Mouse (Mus musculus) CH12.LX (cell line): ENCODE results near the gene Slc27a4. TPM values are rescaled to one million over a fixed set of nuclear protein-coding genes. Genes with fewer than 3 reads are reported as not detected.
A peak's percentile ranks its signal among the peaks of the same experiment; 100 is the strongest.

Source experiments
- DNase-seq: peaks from one replicate; pipeline ENCODE4 v3.0.0-alpha.2; 2013; ENCODE audit errors: extremely low read depth
- H3K27ac ChIP-seq: 2 replicates; pipeline ENCODE4 v1.5.1; 2012; ENCODE audit warnings: low read depth, mild to moderate bottlenecking, control low read depth, moderate library complexity; ENCODE audit not compliant: insufficient read depth
- H3K27me3 ChIP-seq: replicated peaks from 2 replicates; pipeline ENCODE3; 2012; ENCODE audit warnings: inconsistent platforms
- H3K36me3 ChIP-seq, 2 experiments: replicated peaks in 1 of 2; 2 replicates each; pipeline versions ENCODE3 to v1.6.1; 2012; ENCODE audit warnings: inconsistent platforms in 1 of 2, low read length in 1 of 2, mild to moderate bottlenecking in 1 of 2, mixed read lengths in 1 of 2, moderate library complexity in 1 of 2; ENCODE audit not compliant: control insufficient read depth in 1 of 2, insufficient read depth in 1 of 2
- H3K4me1 ChIP-seq, 2 experiments: 2 replicates each; pipeline ENCODE4 v1.6.1; 2012; ENCODE audit warnings: inconsistent platforms in 1 of 2, moderate library complexity in 1 of 2; ENCODE audit not compliant: insufficient read depth in 2 of 2, control insufficient read depth in 1 of 2
- H3K4me2 ChIP-seq: 2 replicates; pipeline ENCODE4 v1.6.1; 2012; ENCODE audit warnings: low read depth, mild to moderate bottlenecking, control low read depth; ENCODE audit not compliant: poor library complexity, insufficient read depth, severe bottlenecking
- H3K4me3 ChIP-seq, 3 experiments: fragments of 150-350 bp in 1 of 3; sonication (generic) in 1 of 3; replicated peaks in 1 of 3; 2 replicates each; pipeline versions ENCODE3 to v1.5.1; 2011 to 2012; ENCODE audit warnings: low read depth in 2 of 3, low read length in 2 of 3, mild to moderate bottlenecking in 2 of 3, moderate library complexity in 2 of 3, control low read depth in 1 of 3, improper control_type of control experiment in 1 of 3, inconsistent platforms in 1 of 3, mixed read lengths in 1 of 3; ENCODE audit not compliant: poor library complexity in 1 of 3
- H3K79me2 ChIP-seq: replicated peaks from 2 replicates; pipeline ENCODE4 v1.6.1; 2012; ENCODE audit warnings: mild to moderate bottlenecking, moderate library complexity; ENCODE audit not compliant: control insufficient read depth, poor library complexity, insufficient read depth, severe bottlenecking; ENCODE audit errors: extremely low read depth
- H3K9ac ChIP-seq: 2 replicates; pipeline ENCODE4 v1.6.1; 2012; ENCODE audit warnings: low read depth, mild to moderate bottlenecking, control low read depth, moderate library complexity; ENCODE audit not compliant: insufficient read depth
- H3K9me3 ChIP-seq: replicated peaks from 2 replicates; pipeline ENCODE3; 2012; ENCODE audit warnings: low read length, inconsistent platforms, mixed read lengths
- CHD1 ChIP-seq: IDR thresholded peaks from 2 replicates; pipeline ENCODE4 v1.6.1; 2012; ENCODE audit warnings: low read depth, low read length, improper control_type of control experiment, inconsistent platforms
- CHD2 ChIP-seq: IDR thresholded peaks from 2 replicates; pipeline ENCODE4 v1.6.1; 2011; ENCODE audit warnings: low read length, improper control_type of control experiment
- CTCF ChIP-seq, 2 experiments: IDR thresholded peaks in 1 of 2; conservative IDR thresholded peaks in 1 of 2; 2 replicates each; pipeline ENCODE4 v1.5.1; 2011 to 2012; ENCODE audit warnings: low read depth in 2 of 2, low read length in 2 of 2, improper control_type of control experiment in 1 of 2, inconsistent platforms in 1 of 2, mild to moderate bottlenecking in 1 of 2, moderate library complexity in 1 of 2
- ELF1 ChIP-seq: IDR thresholded peaks from 2 replicates; pipeline ENCODE4 v1.6.1; 2014; ENCODE audit warnings: low read depth, mild to moderate bottlenecking, inconsistent platforms, low read length, improper control_type of control experiment
- EP300 ChIP-seq: IDR thresholded peaks from 2 replicates; pipeline ENCODE4 v1.6.1; 2011; ENCODE audit warnings: low read length, improper control_type of control experiment
- GABPA ChIP-seq: IDR thresholded peaks from 2 replicates; pipeline ENCODE4 v1.6.1; 2012; ENCODE audit warnings: low read depth, low read length, improper control_type of control experiment, inconsistent platforms; ENCODE audit not compliant: insufficient replicate concordance
- JUN ChIP-seq: IDR thresholded peaks from 2 replicates; pipeline ENCODE4 v1.6.1; 2011; ENCODE audit warnings: low read depth, mild to moderate bottlenecking, low read length, improper control_type of control experiment, moderate library complexity; ENCODE audit not compliant: insufficient read depth
- JUND ChIP-seq: conservative IDR thresholded peaks from 2 replicates; pipeline ENCODE4 v1.6.1; 2011; ENCODE audit warnings: low read depth, low read length, improper control_type of control experiment
- KAT2A ChIP-seq: IDR thresholded peaks from 2 replicates; pipeline ENCODE4 v1.6.1; 2012; ENCODE audit warnings: low read length, improper control_type of control experiment, inconsistent platforms; ENCODE audit not compliant: insufficient replicate concordance
- MAX ChIP-seq: IDR thresholded peaks from 2 replicates; pipeline ENCODE4 v1.6.1; 2011; ENCODE audit warnings: low read length, improper control_type of control experiment
- MAZ ChIP-seq: IDR thresholded peaks from 2 replicates; pipeline ENCODE4 v1.6.1; 2012; ENCODE audit warnings: low read depth, mild to moderate bottlenecking, inconsistent platforms, low read length, improper control_type of control experiment, moderate library complexity
- MXI1 ChIP-seq: IDR thresholded peaks from 2 replicates; pipeline ENCODE4 v1.6.1; 2011; ENCODE audit warnings: mild to moderate bottlenecking, low read depth, low read length, improper control_type of control experiment
- MYC ChIP-seq: IDR thresholded peaks from 2 replicates; pipeline ENCODE4 v1.6.1; 2011; ENCODE audit warnings: low read depth, mild to moderate bottlenecking, improper control_type of control experiment, low read length
- NELFE ChIP-seq: IDR thresholded peaks from 2 replicates; pipeline ENCODE4 v1.6.1; 2011; ENCODE audit warnings: low read depth, low read length, improper control_type of control experiment
- NRF1 ChIP-seq: IDR thresholded peaks from 2 replicates; pipeline ENCODE4 v1.6.1; 2014; ENCODE audit warnings: low read depth, mild to moderate bottlenecking, inconsistent platforms, low read length, improper control_type of control experiment, moderate library complexity
- PAX5 ChIP-seq: IDR thresholded peaks from 2 replicates; pipeline ENCODE4 v1.6.1; 2012; ENCODE audit warnings: low read length, inconsistent platforms, mixed read lengths
- POLR2A ChIP-seq: IDR thresholded peaks from 2 replicates; pipeline ENCODE4 v1.6.1; 2011; ENCODE audit warnings: low read depth, mild to moderate bottlenecking, improper control_type of control experiment, low read length
- RAD21 ChIP-seq: IDR thresholded peaks from 2 replicates; pipeline ENCODE4 v1.6.1; 2011; ENCODE audit warnings: low read depth, mild to moderate bottlenecking, low read length, improper control_type of control experiment, moderate library complexity
- SIN3A ChIP-seq: IDR thresholded peaks from 2 replicates; pipeline ENCODE4 v1.6.1; 2012; ENCODE audit warnings: low read length, improper control_type of control experiment, inconsistent platforms
- TBP ChIP-seq: conservative IDR thresholded peaks from 2 replicates; pipeline ENCODE4 v1.6.1; 2011; ENCODE audit warnings: low read depth, low read length, improper control_type of control experiment
- TCF12 ChIP-seq: IDR thresholded peaks from 2 replicates; pipeline ENCODE4 v1.6.1; 2014; ENCODE audit warnings: low read depth, mild to moderate bottlenecking, inconsistent platforms, low read length, improper control_type of control experiment
- UBTF ChIP-seq: IDR thresholded peaks from 2 replicates; pipeline ENCODE4 v1.6.1; 2012; ENCODE audit warnings: low read depth, mild to moderate bottlenecking, inconsistent platforms, low read length, improper control_type of control experiment, moderate library complexity
- USF1 ChIP-seq: IDR thresholded peaks from 2 replicates; pipeline ENCODE4 v1.6.1; 2014; ENCODE audit warnings: low read depth, mild to moderate bottlenecking, inconsistent platforms, low read length, improper control_type of control experiment
- USF2 ChIP-seq: conservative IDR thresholded peaks from 2 replicates; pipeline ENCODE4 v1.6.1; 2011; ENCODE audit warnings: low read depth, low read length, improper control_type of control experiment
- ZMIZ1 ChIP-seq: IDR thresholded peaks from 2 replicates; pipeline ENCODE4 v1.6.1; 2012; ENCODE audit warnings: low read depth, mild to moderate bottlenecking, inconsistent platforms, low read length, improper control_type of control experiment
- ZNF384 ChIP-seq: IDR thresholded peaks from 2 replicates; pipeline ENCODE4 v1.6.1; 2012; ENCODE audit warnings: low read depth, low read length, improper control_type of control experiment, inconsistent platforms
- dilution Hi-C: fragments of 300-500 bp; cut with MboI; formaldehyde crosslinking; loops from 2 replicates; pipeline ENCODE4 v1.14.3; 2020; ENCODE audit warnings: low sequenced_read_pairs; ENCODE audit not compliant: extremely low pct_unique_long_range_greater_than_20kb, extremely low pct_ligation_motif_present
- in situ Hi-C: fragments of 300-500 bp; cut with MboI; formaldehyde crosslinking; loops from 3 replicates; pipeline ENCODE4 v1.14.3; 2019; ENCODE audit warnings: low sequenced_read_pairs, low pct_ligation_motif_present, low pct_unique_long_range_greater_than_20kb, mixed read lengths
- polyA plus RNA-seq: library from polyadenylated mRNA; unstranded; fragments of >175 nt; gene quantifications from 2 replicates; pipeline ENCODE4 v1.2.1, GENCODE M21; 2012; ENCODE audit warnings: low read depth; ENCODE audit not compliant: insufficient read length
- total RNA-seq, 2 experiments: library from RNA; depleted of rRNA; stranded (reverse); fragments of 300-350 nt in 1 of 2; fragments of >200 nt in 1 of 2; gene quantifications; 2 replicates each; pipeline ENCODE4 v1.2.3; 2012 to 2014

Slc27a4 gene
- total and polyA plus RNA-seq, 3 experiments = 4.7 to 11.3 (median 4.8) TPM

DNA sequence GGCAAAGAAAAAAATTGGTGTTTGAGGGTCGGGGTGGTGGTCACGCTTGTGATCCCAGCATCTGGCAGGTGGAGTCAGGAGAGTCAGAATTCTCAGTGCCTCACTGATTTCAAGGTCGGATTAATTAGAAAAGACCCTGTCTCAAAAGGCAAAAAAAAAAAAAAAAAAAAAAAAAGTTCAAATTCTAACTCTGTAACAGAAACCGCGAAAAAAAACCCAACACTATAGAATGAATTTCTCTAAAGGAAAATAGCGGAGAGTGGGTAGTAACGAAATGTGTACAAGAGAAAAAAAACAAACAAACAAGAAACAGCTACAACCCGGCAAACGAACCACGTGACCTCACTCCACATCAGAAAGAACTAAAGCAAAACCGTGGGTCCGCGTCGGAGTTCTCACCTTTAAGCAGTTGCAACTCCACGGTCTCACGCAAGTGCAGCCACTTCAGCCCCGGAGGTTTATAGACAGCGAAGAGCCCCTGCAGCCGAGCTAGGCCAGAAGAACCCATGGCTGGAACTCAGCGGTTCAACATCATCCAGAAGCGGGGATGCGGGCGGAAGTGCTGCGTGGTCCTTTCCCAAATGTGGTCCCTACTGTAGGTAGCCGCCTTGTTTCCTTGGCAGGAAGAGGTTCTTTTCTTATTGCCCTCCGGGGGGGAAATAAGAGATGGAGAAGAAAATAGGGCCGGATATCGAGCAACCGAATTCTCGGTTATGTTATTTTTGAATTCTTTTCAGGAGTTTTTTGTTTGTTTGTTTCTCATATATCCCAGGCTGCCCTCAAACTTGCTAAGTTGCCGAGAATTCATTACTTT is 15.1 kb upstream of the Slc27a4 start, which contains the start of gene Coq4 (continued):
- TF ChIP-seq TBP (peak; percentile 80; the same call in 1 of the 2 replicates), POLR2A (peak; percentile 88), USF2 (peak; percentile 91), JUND (no peak; the same call in 1 of the 2 replicates), NELFE (peak; percentile 92), UBTF (no peak), PAX5 (no peak), MAZ (0 out of 2 replicates have a peak, but pooled peaks have one; percentile 25), JUN (peak; percentile 13; the same call in 1 of the 2 replicates), RAD21 (no peak), ZNF384 (peak; percentile 63; the same call in 1 of the 2 replicates), MYC (peak; percentile 91), EP300 (no peak), CHD1 (no peak; the same call in 1 of the 2 replicates), CTCF (conservative IDR thresholded peaks at IDR 0.05 in 1 of 2, IDR thresholded peaks at IDR 0.05 in 1 of 2; ENCODE audit: low read depth in 2 of 2, low read length in 2 of 2) (no peak), CHD2 (no peak), MXI1 (peak; percentile 90), KAT2A (peak; percentile 82; the same call in 1 of the 2 replicates)
- TF ChIP-seq, all 38 proteins: peak for 21

DNA sequence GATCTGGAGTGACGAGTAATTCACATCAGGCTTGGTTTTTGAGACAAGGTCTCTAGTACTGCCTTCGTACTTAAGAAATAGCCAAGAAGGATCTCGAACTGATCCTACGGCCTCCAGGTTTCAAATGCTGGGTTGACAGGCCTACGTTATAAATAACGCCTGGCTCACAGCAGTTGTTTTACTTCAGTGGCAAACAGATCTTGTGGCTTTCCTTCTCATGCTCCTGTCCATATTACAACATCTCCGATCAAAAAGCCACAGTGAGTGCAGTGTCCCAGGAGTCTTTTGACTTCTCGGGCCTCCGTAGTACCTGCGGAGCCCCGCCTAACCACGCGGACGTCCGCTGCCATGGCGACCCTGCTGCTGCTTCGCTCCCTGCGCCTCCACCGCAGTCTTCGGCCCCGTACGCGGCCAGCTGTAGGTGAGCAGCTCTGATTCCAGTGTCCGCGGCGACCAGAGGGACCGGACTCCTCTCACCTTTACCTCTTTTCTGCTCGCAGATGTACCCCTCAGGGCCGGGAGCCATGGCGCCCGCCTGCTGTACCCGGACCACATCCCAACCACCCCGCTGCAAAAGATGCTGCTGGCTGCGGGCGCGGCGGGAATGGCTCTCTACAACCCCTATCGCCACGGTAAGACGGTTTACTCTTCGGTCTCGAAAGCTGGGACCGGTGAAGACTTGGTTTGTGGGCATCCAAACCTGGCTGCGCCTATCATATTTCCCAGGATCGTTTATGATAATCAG is 14.3 kb upstream of the Slc27a4 start, which contains the start of gene Trub2:
Gene Trub2, minus strand, starts transcription at position 566 of the 745 bp plus-strand sequence.
- DNase-seq = peak; percentile 72
- H3K4me1 ChIP-seq = peaks cover 4 to 18% of the 10 kb centered on the region in 2 experiments; a peak in 3 of 4 replicates
- H3K79me2 ChIP-seq = peaks cover 16% of the 10 kb centered on the region
- peaks cover 3% of the 10 kb centered on the region for H3K9me3 ChIP-seq
- peak within 1 kb of the TSS; percentile 97 for H3K4me2 ChIP-seq
- H3K9ac ChIP-seq = peak within 1 kb of the TSS; percentile 87
- peaks cover 44 to 69% of the 10 kb centered on the region in 2 experiments for H3K36me3 ChIP-seq
- H3K4me3 ChIP-seq = peak within 1 kb of the TSS; percentile 80 to 97 (median 89)
- peak within 1 kb of the TSS; percentile 8; the same call in 1 of the 2 replicates for H3K27ac ChIP-seq
- in situ Hi-C loops = no loop called here
- dilution Hi-C loops = no loop called here
- no peaks in the 10 kb centered on the region for H3K27me3 ChIP-seq
- no peak for TF ChIP-seq ZMIZ1
- peak; percentile 64; the same call in 1 of the 2 replicates for TF ChIP-seq MYC
- TF ChIP-seq GABPA = no peak
- TF ChIP-seq PAX5 = no peak
- 0 out of 2 replicates have a peak, but pooled peaks have one; percentile 35 for TF ChIP-seq NRF1
- TF ChIP-seq ELF1 = peak; percentile 46; the same call in 1 of the 2 replicates
- TF ChIP-seq NELFE = peak; percentile 41; the same call in 1 of the 2 replicates
- TF ChIP-seq SIN3A = peak; percentile 83
- TF ChIP-seq MXI1 = peak; percentile 92
- TF ChIP-seq TCF12 = peak; percentile 65
- TF ChIP-seq POLR2A = peak; percentile 44; the same call in 1 of the 2 replicates
- peak; percentile 11; the same call in 1 of the 2 replicates for TF ChIP-seq USF1
- peak; percentile 67 for TF ChIP-seq MAX
